Mouse (Mus musculus) left cerebral cortex, adult 6 months (tissue): ENCODE results near the gene Mip. TPM values are rescaled to one million over a fixed set of nuclear protein-coding genes. Genes with fewer than 3 reads are reported as not detected.

Experiments
- long read RNA-seq, 2 experiments: library from polyadenylated mRNA; unstranded; transcript quantifications; one replicate each; pipeline ENCODE4 v2.0.0; 2019 to 2020
- polyA plus RNA-seq: library from polyadenylated mRNA; unstranded; fragments of <200 nt; fragmentation: Nextera tagmentation; gene quantifications from 2 replicates; pipeline ENCODE4 v1.2.3, GENCODE M21; 2021

Gene Mip
- polyA plus RNA-seq, result not detected in 2 replicates
- long read RNA-seq, experiment 1, result 0 reads
- long read RNA-seq, experiment 2, result 0 reads

GRCm38 (mm10) chr10:128225538-128225937 lies at the start of gene Mip:
Gene Mip, plus strand, starts transcription at chr10:128225838.

GRCm38 (mm10) chr10:128179989-128180388 lies 45.6 kb upstream of the Mip start, which contains the start of gene Rbms2:
Gene Rbms2, minus strand, starts transcription at chr10:128180297.

GRCm38 (mm10) chr10:128194024-128194550 lies 31.6 kb upstream of the Mip start, which contains the start of gene Gls2:
Gene Gls2, plus strand, starts transcription at chr10:128194457.

GRCm38 (mm10) chr10:128211390-128212108 lies 14.1 kb upstream of the Mip start, which contains the start of gene Spryd4:
Gene Spryd4, minus strand, starts transcription at chr10:128211807.

GRCm38 (mm10) chr10:128231697-128232419 lies 6.2 kb downstream of the Mip start, which contains the start of gene Timeless:
Gene Timeless, plus strand, starts transcription at chr10:128232065.

GRCm38 (mm10) chr10:128253677-128254255 lies 28.1 kb downstream of the Mip start, which contains the start of gene Apon:
Gene Apon, plus strand, starts transcription at chr10:128254096.

GRCm38 (mm10) chr10:128268371-128268770 lies 42.7 kb downstream of the Mip start, which contains the start of gene Apof:
Gene Apof, plus strand, starts transcription at chr10:128268671.

GRCm38 (mm10) chr10:128270287-128270841 lies 44.7 kb downstream of the Mip start, which contains the start of gene Stat2:
Gene Stat2, plus strand, starts transcription at chr10:128270559.

Other genes starting within 250 kb of the Mip start
- gene Hsd17b6, start 218.2 kb upstream of the Mip start, polyA plus RNA-seq, result not detected in 2 replicates
- gene Prim1, start 210.7 kb upstream of the Mip start, polyA plus RNA-seq, result 9.5 and 9.8 TPM in 2 replicates
- gene Naca, start 190.3 kb upstream of the Mip start, polyA plus RNA-seq, result 767 and 841 TPM in 2 replicates
- 207 and 248 TPM in 2 replicates for gene Ptges3, start 166.9 kb upstream of the Mip start, polyA plus RNA-seq
- 1,781 and 2,018 TPM in 2 replicates for gene Atp5b, start 142.6 kb upstream of the Mip start, polyA plus RNA-seq
- 3.8 and 4.4 TPM in 2 replicates for gene Baz2a, start 134.3 kb upstream of the Mip start, polyA plus RNA-seq
- 3.7 and 5.3 TPM in 2 replicates for gene Rbms2, start 45.5 kb upstream of the Mip start, polyA plus RNA-seq
- gene Gls2, start 31.4 kb upstream of the Mip start, polyA plus RNA-seq, result 24.5 and 25.7 TPM in 2 replicates
- gene Spryd4, start 14.0 kb upstream of the Mip start, polyA plus RNA-seq, result 9.1 and 11.8 TPM in 2 replicates
- 3.0 and 4.9 TPM in 2 replicates for gene Timeless, start 6.2 kb downstream of the Mip start, polyA plus RNA-seq
- gene Apon, start 28.3 kb downstream of the Mip start, polyA plus RNA-seq, result not detected in 2 replicates
- gene Apof, start 42.8 kb downstream of the Mip start, polyA plus RNA-seq, result 0.09 TPM in 1 of 2 replicates, not detected in the other
- gene Stat2, start 44.7 kb downstream of the Mip start, polyA plus RNA-seq, result 5.0 and 5.3 TPM in 2 replicates
- gene Il23a, start 72.9 kb downstream of the Mip start, polyA plus RNA-seq, result 0.15 TPM in 1 of 2 replicates, not detected in the other
- gene Pan2, start 77.5 kb downstream of the Mip start, polyA plus RNA-seq, result 2.5 and 2.8 TPM in 2 replicates
- gene Cnpy2, start 96.6 kb downstream of the Mip start, polyA plus RNA-seq, result 113 and 142 TPM in 2 replicates
- 189 and 199 TPM in 2 replicates for gene Cs, start 111.9 kb downstream of the Mip start, polyA plus RNA-seq
- gene Coq10a, start 143.2 kb downstream of the Mip start, polyA plus RNA-seq, result 20.7 and 55.1 TPM in 2 replicates
- 5.9 and 11.9 TPM in 2 replicates for gene Ankrd52, start 151.3 kb downstream of the Mip start, polyA plus RNA-seq
- gene Slc39a5, start 175.4 kb downstream of the Mip start, polyA plus RNA-seq, result 0.25 and 0.39 TPM in 2 replicates
- gene Nabp2, start 185.7 kb downstream of the Mip start, polyA plus RNA-seq, result 98.0 and 168 TPM in 2 replicates
- 67.9 and 86.2 TPM in 2 replicates for gene Rnf41, start 185.8 kb downstream of the Mip start, polyA plus RNA-seq
- gene Smarcc2, start 233.4 kb downstream of the Mip start, polyA plus RNA-seq, result 61.2 and 108 TPM in 2 replicates